Mouse (Mus musculus): ENCODE measurements around the gene Csrp3. TPM values are rescaled to one million over a fixed set of nuclear protein-coding genes. Genes with fewer than 3 reads are reported as not detected.
A peak's percentile ranks its signal among the peaks of the same experiment; 100 is the strongest.

Gene Csrp3
- total RNA-seq, 2 experiments from 2014 or later = 274 to 301 TPM

- no peak for DNase-seq (ENCODE audit: low spot score in 2 of 2)
Measured at GRCm38 (mm10) chr7:48834371-48834970, 13.4 kb downstream of the Csrp3 start.

- DNase-seq (ENCODE audit: low spot score in 2 of 2) = no peak
Measured at GRCm38 (mm10) chr7:48832735-48833134, 15.1 kb downstream of the Csrp3 start.

DNA sequence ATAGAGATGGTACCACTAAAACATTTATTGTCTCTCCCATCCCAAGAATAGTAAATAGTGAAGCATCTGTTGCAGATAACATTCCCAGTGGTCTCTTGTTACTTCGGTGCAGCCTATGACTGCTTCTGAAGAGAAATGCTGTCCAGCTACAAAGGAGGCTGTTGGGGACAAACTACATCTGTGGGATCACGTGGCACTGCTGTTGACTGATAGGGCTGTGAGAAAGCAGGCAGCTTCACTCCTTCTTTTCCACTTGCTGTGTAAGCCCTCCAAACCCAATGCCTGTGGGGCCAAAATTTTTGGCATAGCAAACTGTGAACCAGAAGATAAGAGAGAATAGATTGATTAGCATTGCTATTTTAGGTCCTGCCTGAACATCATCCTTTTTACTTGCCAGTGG, 17.4 kb downstream of the Csrp3 start:
- no peak for DNase-seq (ENCODE audit: low spot score in 2 of 2)

- no peak for DNase-seq (ENCODE audit: low spot score in 2 of 2)
Measured at GRCm38 (mm10) chr7:48829177-48829910, 18.5 kb downstream of the Csrp3 start.

DNA sequence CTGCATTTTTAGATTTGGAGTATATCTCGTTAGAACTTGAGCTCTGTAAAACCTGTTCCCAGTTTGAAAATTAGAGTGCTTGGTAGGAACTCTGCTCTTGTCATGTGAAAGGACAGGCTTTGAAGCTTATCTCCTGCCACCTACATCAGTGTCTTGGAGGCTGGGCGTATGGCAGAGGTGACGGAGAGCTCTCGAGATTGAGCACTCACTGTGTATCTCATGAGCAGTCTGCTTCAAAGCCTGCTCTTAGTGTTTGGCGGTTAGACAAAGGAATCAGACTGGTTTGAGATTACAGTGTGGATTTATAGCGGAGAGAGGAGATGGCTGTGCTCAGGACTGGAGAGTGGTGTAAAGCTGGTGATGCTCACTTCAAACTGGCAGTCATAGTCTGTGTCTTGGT, 22.7 kb downstream of the Csrp3 start:
- DNase-seq (ENCODE audit: low spot score in 2 of 2) = no peak

- no peak for DNase-seq (ENCODE audit: low spot score in 2 of 2)
Measured at GRCm38 (mm10) chr7:48824671-48825070, 23.2 kb downstream of the Csrp3 start.

GRCm38 (mm10) chr7:48823621-48824020, 24.2 kb downstream of the Csrp3 start:
- DNase-seq (ENCODE audit: low spot score in 2 of 2) = no peak

DNA sequence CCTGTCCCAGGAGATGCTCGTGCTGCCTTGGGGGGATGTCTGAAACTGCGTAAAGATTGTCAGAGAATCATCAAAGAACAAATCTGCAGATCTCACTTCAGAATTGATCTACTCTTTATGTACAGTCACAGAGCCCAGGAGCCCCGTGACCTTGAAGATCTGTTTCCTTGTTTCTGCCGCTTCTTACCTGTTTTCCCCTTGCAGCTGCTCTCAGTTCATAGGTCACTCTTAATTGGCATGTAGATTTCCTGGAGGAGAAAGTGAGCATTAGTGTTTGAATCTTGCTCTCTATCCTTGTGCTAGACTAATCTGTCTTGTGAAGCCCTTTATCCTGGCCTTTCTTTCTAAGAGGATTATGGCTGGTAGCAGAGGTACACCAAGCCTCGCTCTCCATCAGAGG, 26.2 kb downstream of the Csrp3 start:
- no peak for DNase-seq (ENCODE audit: low spot score in 2 of 2)

GRCm38 (mm10) chr7:48813594-48813993, 34.2 kb downstream of the Csrp3 start:
- DNase-seq (ENCODE audit: low spot score in 2 of 2) = no peak

DNA sequence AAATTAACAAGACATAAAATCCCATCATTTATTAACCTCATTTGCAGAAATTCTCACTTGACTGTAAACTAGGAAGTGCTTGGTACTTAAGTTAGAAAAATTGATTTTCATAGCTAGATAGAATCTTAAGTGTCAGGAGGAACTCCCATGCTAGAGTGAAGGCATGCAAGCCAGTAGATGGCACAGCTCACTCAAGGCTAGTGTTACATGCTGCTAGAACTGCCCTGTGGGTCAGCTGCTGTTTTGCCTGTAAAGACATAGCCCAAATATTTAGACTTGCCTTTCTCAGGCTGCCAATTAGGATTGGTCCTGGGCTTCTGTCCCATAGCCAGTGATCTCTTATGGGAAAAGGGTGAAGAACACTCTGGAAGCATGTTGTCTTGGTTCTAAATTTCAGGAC, 35.5 kb downstream of the Csrp3 start:
- DNase-seq (ENCODE audit: low spot score in 2 of 2) = no peak

DNA sequence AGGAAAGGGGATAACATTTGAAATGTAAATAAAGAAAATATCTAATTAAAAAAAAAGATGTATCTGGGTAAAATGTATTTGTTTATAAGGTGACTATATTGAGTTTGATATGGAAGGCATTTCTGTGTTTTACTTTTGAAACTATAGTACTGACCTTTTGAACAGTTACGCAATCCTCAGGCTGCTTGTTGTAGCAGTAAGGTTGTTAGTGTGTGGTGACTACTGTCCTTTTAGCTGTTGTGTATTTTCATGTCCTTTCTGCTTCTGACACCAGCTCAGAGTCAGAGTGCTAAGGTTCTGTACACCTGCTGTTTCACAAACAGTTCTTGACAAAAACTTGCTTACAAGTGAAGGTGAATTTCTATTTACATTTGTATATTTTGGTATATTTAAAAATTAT, 37.2 kb downstream of the Csrp3 start:
- no peak for DNase-seq (ENCODE audit: low spot score in 2 of 2)

- no peak for DNase-seq (ENCODE audit: low spot score in 2 of 2)
Measured at GRCm38 (mm10) chr7:48806587-48806986, 41.2 kb downstream of the Csrp3 start.

DNA sequence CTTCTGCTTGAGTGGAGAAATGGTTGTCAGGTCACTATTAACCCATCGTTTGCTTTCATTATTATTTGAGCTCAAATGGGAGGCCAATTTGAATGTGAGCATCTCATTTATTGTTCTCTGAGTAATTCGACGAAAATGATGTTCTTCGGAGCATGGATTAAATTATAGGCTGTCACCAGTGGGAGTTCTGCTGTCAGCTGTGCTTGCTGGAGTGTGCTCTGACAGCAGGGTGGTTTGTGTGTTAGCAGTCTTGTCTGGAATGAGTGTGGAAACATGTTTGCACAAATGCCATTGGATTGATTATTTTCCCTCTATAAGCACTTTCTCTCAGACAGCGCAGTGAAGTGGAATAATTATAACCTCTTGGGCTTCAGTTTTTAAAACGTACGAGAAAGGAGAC, 44.5 kb downstream of the Csrp3 start:
- no peak for DNase-seq (ENCODE audit: low spot score in 2 of 2)

GRCm38 (mm10) chr7:48795130-48795529, 52.7 kb downstream of the Csrp3 start:
- no peak for DNase-seq (ENCODE audit: low spot score in 2 of 2)

DNA sequence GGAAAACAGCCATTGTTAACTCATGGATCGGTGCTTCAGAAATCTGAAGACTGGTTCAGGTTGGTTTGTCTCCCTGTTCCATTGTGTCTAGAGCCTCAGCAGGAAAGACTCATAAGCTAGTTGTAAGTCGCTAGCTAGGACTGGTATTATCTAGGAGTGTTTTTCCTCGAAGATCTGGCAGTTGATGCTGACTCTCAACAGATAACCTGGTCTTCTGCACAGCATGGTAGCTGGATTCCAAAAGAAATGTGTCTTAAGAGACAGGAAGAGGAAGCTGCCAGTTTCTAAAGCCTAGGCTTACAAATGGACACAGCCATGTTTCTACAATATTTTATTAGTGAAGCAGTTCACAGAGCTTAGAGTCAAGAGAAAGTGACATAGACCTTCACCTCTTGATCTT, 56.4 kb downstream of the Csrp3 start:
- DNase-seq (ENCODE audit: low spot score in 2 of 2) = no peak

GRCm38 (mm10) chr7:48790117-48790516, 57.7 kb downstream of the Csrp3 start:
- no peak for DNase-seq (ENCODE audit: low spot score in 2 of 2)

DNA sequence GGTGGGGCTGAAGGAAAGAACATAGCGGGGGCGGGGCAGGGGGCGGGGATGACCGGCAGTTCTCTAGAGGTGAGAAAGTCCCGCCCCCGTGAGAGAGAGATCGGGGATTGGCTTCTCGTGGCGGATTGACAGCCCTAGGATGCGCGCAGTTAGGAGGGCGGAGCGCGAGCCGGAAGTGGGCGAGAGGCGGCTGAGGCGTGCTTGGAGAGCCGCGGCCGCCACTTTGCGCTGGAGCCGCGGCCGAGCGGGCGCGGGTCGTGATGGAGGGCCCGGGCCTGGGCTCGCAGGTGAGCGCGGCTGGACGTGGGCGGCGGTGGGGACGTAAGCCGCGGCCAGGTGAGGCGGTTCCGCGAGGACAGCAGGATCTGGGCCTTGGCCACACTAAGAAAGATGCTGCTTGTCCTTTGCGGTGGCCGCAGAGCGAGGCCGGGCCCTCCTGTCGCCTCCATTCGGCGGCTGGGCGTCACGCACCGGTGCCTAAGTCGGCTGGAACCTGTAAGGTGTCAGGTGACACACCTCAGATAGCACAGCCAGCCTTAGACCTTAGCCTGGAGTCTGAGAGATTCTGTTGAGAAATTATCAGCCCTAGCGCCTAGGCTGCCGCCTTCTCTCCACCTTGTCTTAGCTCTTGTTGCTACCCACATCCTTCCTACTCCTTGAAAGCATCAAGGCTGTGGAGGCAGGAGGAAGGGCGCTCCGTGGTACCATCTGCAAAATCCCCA, 58.8 kb downstream of the Csrp3 start, which contains the start of gene Zdhhc13:
Gene Zdhhc13 (plus strand): TSS at position 153 of the 722 bp plus-strand sequence.
- peak; percentile 67 to 87 for DNase-seq (ENCODE audit: low spot score in 2 of 2)

DNA sequence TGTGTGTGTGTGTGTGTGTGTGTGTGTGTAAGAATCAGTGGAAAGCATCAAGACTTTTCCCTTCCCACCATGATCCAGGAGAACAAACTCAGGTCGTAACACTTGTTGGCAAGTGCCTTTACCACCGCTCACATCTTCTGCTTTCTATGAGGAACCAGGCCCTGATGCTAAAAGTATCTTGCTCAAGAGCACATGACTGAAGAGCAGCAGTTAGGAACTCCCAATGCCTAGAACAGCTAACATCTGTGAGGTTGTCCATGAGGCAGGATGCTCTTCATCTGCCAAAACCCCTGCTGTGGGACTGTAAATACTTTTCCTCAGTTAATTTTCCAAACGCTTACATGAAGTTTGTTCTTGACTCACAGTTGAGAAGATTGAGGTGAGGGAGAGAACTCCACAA, 59.5 kb downstream of the Csrp3 start:
- no peak for DNase-seq (ENCODE audit: low spot score in 2 of 2)

GRCm38 (mm10) chr7:48784773-48785523, 62.9 kb downstream of the Csrp3 start:
- no peak for DNase-seq (ENCODE audit: low spot score in 2 of 2)

- DNase-seq (ENCODE audit: low spot score in 2 of 2) = no peak
Measured at GRCm38 (mm10) chr7:48782432-48782831, 65.4 kb downstream of the Csrp3 start.
